Mouse (Mus musculus): ENCODE measurements at regions not wholly inside any gene's neighbourhood (a gene's known extent, or its start where the extent isn't known, plus 50 kb on each side); places are given as distances from the start of the nearest gene placed in this dataset.

DNA sequence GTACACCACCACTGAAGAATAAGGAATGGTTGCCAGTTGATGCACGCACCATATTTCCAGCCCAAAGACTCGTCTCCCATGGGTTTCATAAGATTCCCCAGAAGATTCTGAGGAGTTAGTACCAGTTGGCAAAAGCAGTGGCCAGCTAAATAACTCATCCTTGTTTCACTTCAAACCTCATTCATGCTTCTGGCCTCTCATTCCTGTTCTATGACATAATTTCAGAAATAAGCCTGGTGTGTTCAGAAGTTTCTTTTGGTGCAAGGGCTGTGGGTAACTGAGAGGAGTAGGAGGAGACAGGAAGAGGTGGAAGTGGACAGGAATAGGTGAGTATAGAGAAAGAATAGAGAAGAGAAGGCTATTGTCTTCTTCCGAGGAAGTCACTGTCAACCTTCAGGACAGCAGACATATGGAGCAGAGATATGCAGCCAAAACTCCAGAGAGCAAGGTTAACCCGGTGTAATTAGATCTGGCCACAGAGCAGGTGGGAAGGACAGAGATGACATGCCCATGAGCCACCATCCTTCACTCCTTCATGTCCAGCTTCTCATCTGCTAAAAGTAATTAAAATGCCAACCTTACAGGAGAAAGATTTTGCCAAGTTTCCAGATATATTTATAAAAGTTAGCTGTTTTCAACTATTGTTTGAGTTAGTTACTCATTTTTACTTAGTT lies 133.9 kb upstream of the Tnfaip3 start:
- TF ChIP-seq EP300 (IDR thresholded peaks at IDR 0.05; ENCODE audit: low read depth), result no peak
- ATAC-seq (ENCODE audit: insufficient read depth) (no peak), DNase-seq (ENCODE audit: low read depth in 3 of 3, low spot score in 3 of 3) (no peak)
- H3K9ac ChIP-seq (replicated peaks), result no peak overlapping the region
- no peak overlapping the region for H3K4me3 ChIP-seq (ENCODE audit: insufficient read depth in 1 of 2, low read depth in 2 of 2, low read length in 2 of 2)
- 42% methylated on average over 4 of the region's 4 CpGs for WGBS (ENCODE audit: insufficient replicate concordance)
- H3K9me3 ChIP-seq (ENCODE audit: control insufficient read depth, low read length), result no peaks in the 10 kb centered on the region
- no peaks in the 10 kb centered on the region for H3K27me3 ChIP-seq (ENCODE audit: control insufficient read depth, insufficient read depth, low read length)
- H3K4me2 ChIP-seq (ENCODE audit: low read depth), result no peak overlapping the region
- no peaks in the 10 kb centered on the region for H3K4me1 ChIP-seq (replicated peaks; ENCODE audit: control insufficient read depth in 2 of 2, insufficient read depth in 2 of 2, low read length in 1 of 2)
- H3K36me3 ChIP-seq (replicated peaks; ENCODE audit: control insufficient read depth, insufficient read depth, low read depth), result no peaks in the 10 kb centered on the region
- no peak overlapping the region for H3K27ac ChIP-seq

DNA sequence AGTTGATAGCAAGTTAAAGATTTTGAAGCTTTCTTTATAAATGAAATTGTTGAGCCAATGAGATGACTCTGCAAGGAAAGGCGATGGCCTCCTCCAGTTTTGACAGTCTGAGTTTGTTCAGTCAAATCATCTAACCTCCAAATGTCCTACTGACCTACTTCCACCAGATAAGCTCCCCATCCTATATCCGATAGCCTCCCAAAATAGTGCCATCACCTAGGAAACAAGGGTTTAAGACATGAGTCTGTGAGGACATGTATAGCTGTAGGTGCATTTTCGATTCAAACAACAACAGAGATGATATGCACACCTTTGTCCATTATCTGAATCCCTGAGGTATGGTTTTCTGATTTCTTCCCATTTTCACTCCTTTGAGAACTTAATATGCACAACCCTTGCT lies 126.0 kb upstream of the Tnfaip3 start:
- no peak overlapping the region for H3K4me3 ChIP-seq (ENCODE audit: insufficient read depth in 1 of 2, low read depth in 2 of 2, low read length in 2 of 2)
- H3K27me3 ChIP-seq (ENCODE audit: control insufficient read depth, insufficient read depth, low read length), result no peaks in the 10 kb centered on the region
- H3K27ac ChIP-seq, result no peak overlapping the region
- no peak overlapping the region for H3K4me2 ChIP-seq (ENCODE audit: low read depth)
- H3K9me3 ChIP-seq (ENCODE audit: control insufficient read depth, low read length), result no peaks in the 10 kb centered on the region
- TF ChIP-seq CTCF (IDR thresholded peaks at IDR 0.05; ENCODE audit: low read depth) (no peak), EP300 (IDR thresholded peaks at IDR 0.05; ENCODE audit: low read depth) (no peak)
- DNase-seq (ENCODE audit: low read depth in 3 of 3, low spot score in 3 of 3) (no peak), ATAC-seq (ENCODE audit: insufficient read depth) (no peak)
- WGBS (ENCODE audit: insufficient replicate concordance), result 55% methylated on average over 3 of the region's 3 CpGs
- no peaks in the 10 kb centered on the region for H3K4me1 ChIP-seq (replicated peaks; ENCODE audit: control insufficient read depth in 2 of 2, insufficient read depth in 2 of 2, low read length in 1 of 2)
- no peak overlapping the region for H3K9ac ChIP-seq (replicated peaks)
- H3K36me3 ChIP-seq (replicated peaks; ENCODE audit: control insufficient read depth, insufficient read depth, low read depth), result no peaks in the 10 kb centered on the region

DNA sequence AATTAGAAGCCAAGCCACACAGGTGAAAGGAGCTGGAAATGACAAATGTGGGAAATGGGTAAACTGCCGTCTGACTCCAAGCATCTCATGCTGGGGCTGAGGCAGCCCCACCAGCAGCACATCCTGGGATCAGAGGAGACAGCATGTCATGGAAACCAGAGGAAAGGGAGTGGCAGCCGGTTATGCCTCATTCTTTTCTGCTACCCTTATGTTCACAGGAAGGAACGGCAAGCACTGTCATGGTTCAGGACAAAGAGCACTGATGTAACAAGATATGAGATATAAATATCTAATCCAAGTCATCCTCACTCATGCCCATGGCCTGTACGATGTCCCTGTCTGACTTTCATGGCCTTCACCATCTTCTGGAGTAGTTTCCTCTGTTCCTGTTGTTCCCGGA lies 125.2 kb upstream of the Tnfaip3 start:
- Histone ChIP-seq H3K9ac (replicated peaks) (no peak overlapping the region), H3K27ac (no peak overlapping the region), H3K4me2 (ENCODE audit: low read depth) (no peak overlapping the region), H3K36me3 (replicated peaks; ENCODE audit: control insufficient read depth, insufficient read depth, low read depth) (no peaks in the 10 kb centered on the region), H3K27me3 (ENCODE audit: control insufficient read depth, insufficient read depth, low read length) (no peaks in the 10 kb centered on the region), H3K4me3 (ENCODE audit: insufficient read depth in 1 of 2, low read depth in 2 of 2, low read length in 2 of 2) (no peak overlapping the region), H3K4me1 (replicated peaks; ENCODE audit: control insufficient read depth in 2 of 2, insufficient read depth in 2 of 2, low read length in 1 of 2) (no peaks in the 10 kb centered on the region), H3K9me3 (ENCODE audit: control insufficient read depth, low read length) (no peaks in the 10 kb centered on the region)
- ATAC-seq (ENCODE audit: insufficient read depth) (no peak), DNase-seq (ENCODE audit: low read depth in 3 of 3, low spot score in 3 of 3) (no peak)
- WGBS (ENCODE audit: insufficient replicate concordance), result 46% methylated on average over 5 of the region's 5 CpGs
- TF ChIP-seq EP300 (IDR thresholded peaks at IDR 0.05; ENCODE audit: low read depth), result no peak
- TF ChIP-seq CTCF (IDR thresholded peaks at IDR 0.05; ENCODE audit: low read depth), result no peak

DNA sequence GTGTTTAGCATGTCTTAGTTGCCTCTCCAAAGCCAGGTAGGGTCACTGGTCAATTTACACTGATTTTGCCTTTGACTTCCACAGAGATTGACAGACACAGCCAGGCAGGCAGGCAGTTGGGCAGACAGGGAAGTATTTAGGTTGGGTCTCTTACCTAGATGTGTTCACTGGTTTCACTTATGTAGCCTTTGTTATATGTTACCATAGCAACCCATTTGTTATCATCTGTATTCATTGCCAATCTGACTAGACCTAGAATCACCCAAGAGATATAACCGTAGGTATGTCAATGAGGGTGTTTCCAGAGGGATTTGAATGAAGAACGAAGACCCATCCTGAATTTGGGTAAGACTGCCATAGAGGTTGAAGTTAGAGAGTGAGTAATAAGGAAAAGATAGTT lies 123.8 kb upstream of the Tnfaip3 start:
- H3K9ac ChIP-seq (replicated peaks), result no peak overlapping the region
- H3K4me2 ChIP-seq (ENCODE audit: low read depth), result no peak overlapping the region
- WGBS (ENCODE audit: insufficient replicate concordance), result 65% methylated on average over 2 of the region's 2 CpGs
- no peaks in the 10 kb centered on the region for H3K36me3 ChIP-seq (replicated peaks; ENCODE audit: control insufficient read depth, insufficient read depth, low read depth)
- no peaks in the 10 kb centered on the region for H3K27me3 ChIP-seq (ENCODE audit: control insufficient read depth, insufficient read depth, low read length)
- H3K4me3 ChIP-seq (ENCODE audit: insufficient read depth in 1 of 2, low read depth in 2 of 2, low read length in 2 of 2), result no peak overlapping the region
- H3K27ac ChIP-seq, result no peak overlapping the region
- no peak for TF ChIP-seq CTCF (IDR thresholded peaks at IDR 0.05; ENCODE audit: low read depth)
- no peak for TF ChIP-seq EP300 (IDR thresholded peaks at IDR 0.05; ENCODE audit: low read depth)
- H3K4me1 ChIP-seq (replicated peaks; ENCODE audit: control insufficient read depth in 2 of 2, insufficient read depth in 2 of 2, low read length in 1 of 2), result no peaks in the 10 kb centered on the region
- ATAC-seq (ENCODE audit: insufficient read depth) (no peak), DNase-seq (ENCODE audit: low read depth in 3 of 3, low spot score in 3 of 3) (no peak)
- H3K9me3 ChIP-seq (ENCODE audit: control insufficient read depth, low read length), result no peaks in the 10 kb centered on the region

DNA sequence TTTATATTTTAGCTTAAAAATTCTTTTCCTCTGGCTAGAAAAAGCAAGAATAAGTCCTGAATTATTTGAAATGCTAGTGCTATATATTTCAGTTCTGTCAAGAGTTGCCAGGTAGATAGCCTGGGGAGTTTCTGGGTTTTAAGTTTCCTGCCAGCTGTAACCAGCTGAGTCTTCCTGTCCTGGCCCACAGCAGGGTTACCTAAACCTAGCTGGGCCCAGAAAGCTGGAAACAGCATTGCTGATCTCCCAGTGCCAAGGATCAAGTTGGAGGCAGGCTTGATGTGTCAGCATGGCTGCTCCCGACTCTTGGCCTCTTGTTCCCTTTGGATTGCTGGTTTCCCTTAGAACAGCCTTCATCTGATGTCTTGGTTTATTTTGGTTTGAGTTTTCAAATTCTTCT lies 122.8 kb upstream of the Tnfaip3 start:
- no peak for ATAC-seq (ENCODE audit: insufficient read depth)
- no peaks in the 10 kb centered on the region for H3K36me3 ChIP-seq (replicated peaks; ENCODE audit: control insufficient read depth, insufficient read depth, low read depth)
- no peak overlapping the region for H3K4me3 ChIP-seq (ENCODE audit: insufficient read depth in 1 of 2, low read depth in 2 of 2, low read length in 2 of 2)
- no peaks in the 10 kb centered on the region for H3K4me1 ChIP-seq (replicated peaks; ENCODE audit: control insufficient read depth in 2 of 2, insufficient read depth in 2 of 2, low read length in 1 of 2)
- no peaks in the 10 kb centered on the region for H3K9me3 ChIP-seq (ENCODE audit: control insufficient read depth, low read length)
- WGBS (ENCODE audit: insufficient replicate concordance), result 58% methylated on average over 1 of the region's 1 CpGs
- H3K27me3 ChIP-seq (ENCODE audit: control insufficient read depth, insufficient read depth, low read length), result no peaks in the 10 kb centered on the region
- H3K9ac ChIP-seq (replicated peaks), result no peak overlapping the region
- DNase-seq (ENCODE audit: low read depth in 3 of 3, low spot score in 3 of 3), result no peak
- H3K4me2 ChIP-seq (ENCODE audit: low read depth), result no peak overlapping the region
- H3K27ac ChIP-seq, result no peak overlapping the region
- TF ChIP-seq CTCF (IDR thresholded peaks at IDR 0.05; ENCODE audit: low read depth) (no peak), EP300 (IDR thresholded peaks at IDR 0.05; ENCODE audit: low read depth) (no peak)
